ENCODE assay signal across 22 mouse cellular contexts in genomic region chr8:107491212-107491611, GRCm38 (mm10). TPM values are rescaled to one million over a fixed set of nuclear protein-coding genes. Genes with fewer than 3 reads are reported as not detected.
A peak's percentile ranks its signal among the peaks of the same experiment; 100 is the strongest.
DNase-seq lines count a peak whose midpoint lies in the region; ATAC-seq and TF ChIP-seq lines count a peak whose summit lies in the region.
"Had no signal": no experiment of that assay in that cellular context is flagged by ENCODE, and none has a peak within 500 bp of the region (broad histone marks: within the 10 kb centered on the region; RNA-seq: fewer than 3 reads in every experiment).

No protein-coding gene starts in this region.

- H3K9ac ChIP-seq in hindbrain, embryonic 12.5 days: no peak overlapping the region
- H3K9ac ChIP-seq in hindbrain, embryonic 14.5 days: no peak overlapping the region
- H3K9ac ChIP-seq in stomach, embryonic 15.5 days: no peak overlapping the region
- no peak overlapping the region for H3K9ac ChIP-seq in stomach, postnatal 0 days (ENCODE audit: low read length)
- H3K9ac ChIP-seq in hindbrain, postnatal 0 days (replicated peaks; ENCODE audit: low read length): no peak overlapping the region
- H3K9ac ChIP-seq in stomach, embryonic 16.5 days (ENCODE audit: low read length): no peak overlapping the region
- no peak overlapping the region for H3K9ac ChIP-seq in midbrain, embryonic 16.5 days (ENCODE audit: low read depth, low read length)
- H3K9ac ChIP-seq: heart, embryonic 13.5 days; intestine, embryonic 15.5 days; kidney, embryonic 15.5 days had no signal

- WGBS in hindbrain, embryonic 12.5 days: 71% methylated on average over 4 of the region's 4 CpGs
- WGBS in hindbrain, embryonic 14.5 days: 78% methylated on average over 4 of the region's 4 CpGs
- WGBS in stomach, embryonic 15.5 days: 41% methylated on average over 4 of the region's 4 CpGs
- 25% methylated on average over 4 of the region's 4 CpGs for WGBS in stomach, postnatal 0 days
- 60% methylated on average over 4 of the region's 4 CpGs for WGBS in hindbrain, postnatal 0 days
- WGBS in stomach, embryonic 16.5 days: 40% methylated on average over 4 of the region's 4 CpGs
- WGBS in midbrain, embryonic 16.5 days: 81% methylated on average over 4 of the region's 4 CpGs

- no peak for TF ChIP-seq EP300 in stomach, postnatal 0 days (optimal IDR thresholded peaks at IDR 0.05)

- H3K27me3 ChIP-seq in hindbrain, embryonic 12.5 days: no peaks in the 10 kb centered on the region
- H3K27me3 ChIP-seq in hindbrain, embryonic 14.5 days (ENCODE audit: control insufficient read depth, insufficient read depth, low read length): no peaks in the 10 kb centered on the region
- no peaks in the 10 kb centered on the region for H3K27me3 ChIP-seq in stomach, embryonic 15.5 days (replicated peaks)
- no peaks in the 10 kb centered on the region for H3K27me3 ChIP-seq in stomach, postnatal 0 days (ENCODE audit: control insufficient read depth, insufficient read depth, low read length)
- H3K27me3 ChIP-seq in hindbrain, postnatal 0 days (ENCODE audit: insufficient read depth, low read length): no peaks in the 10 kb centered on the region
- no peaks in the 10 kb centered on the region for H3K27me3 ChIP-seq in stomach, embryonic 16.5 days (ENCODE audit: control insufficient read depth, insufficient read depth, low read length)
- H3K27me3 ChIP-seq in midbrain, embryonic 16.5 days (ENCODE audit: control insufficient read depth, insufficient read depth, low read depth, low read length): no peaks in the 10 kb centered on the region
- H3K27me3 ChIP-seq: heart, embryonic 13.5 days; intestine, embryonic 15.5 days; kidney, embryonic 15.5 days; megakaryocyte, embryonic 14.5 days had no signal

- ATAC-seq in hindbrain, embryonic 12.5 days (ENCODE audit: low FRiP score): no peak
- ATAC-seq in hindbrain, embryonic 14.5 days (ENCODE audit: low FRiP score): no peak
- ATAC-seq in stomach, embryonic 15.5 days (ENCODE audit: insufficient read depth, low FRiP score, low read depth): no peak
- ATAC-seq in stomach, postnatal 0 days (ENCODE audit: low FRiP score, low TSS enrichment): no peak
- ATAC-seq in hindbrain, postnatal 0 days: no peak
- no peak for ATAC-seq in stomach, embryonic 16.5 days (ENCODE audit: insufficient read depth, low FRiP score)
- no peak for ATAC-seq in midbrain, embryonic 16.5 days
- ATAC-seq: intestine, embryonic 15.5 days; lung, postnatal 0 days had no signal

- no peak for DNase-seq in hindbrain, embryonic 14.5 days (ENCODE audit: low spot score)
- DNase-seq in stomach, postnatal 0 days (ENCODE audit: low spot score): no peak
- no peak for DNase-seq in hindbrain, postnatal 0 days (ENCODE audit: low spot score)
- DNase-seq in cerebellum, adult 9-11 months: no peak
- DNase-seq: cerebellum, adult 2 months; gastrocnemius, postnatal 14 days; heart, adult 18-20 months; heart, postnatal 36 days; midbrain, embryonic 14.5 days; thymus, postnatal 4 days had no signal

- H3K4me3 ChIP-seq in hindbrain, embryonic 12.5 days: no peak overlapping the region
- H3K4me3 ChIP-seq in hindbrain, embryonic 14.5 days (replicated peaks; ENCODE audit: low read length): no peak overlapping the region
- no peak overlapping the region for H3K4me3 ChIP-seq in stomach, embryonic 15.5 days (replicated peaks)
- H3K4me3 ChIP-seq in stomach, postnatal 0 days (ENCODE audit: low read depth, low read length): no peak overlapping the region
- no peak overlapping the region for H3K4me3 ChIP-seq in hindbrain, postnatal 0 days (ENCODE audit: low read length)
- no peak overlapping the region for H3K4me3 ChIP-seq in stomach, embryonic 16.5 days (replicated peaks; ENCODE audit: low read length)
- H3K4me3 ChIP-seq in midbrain, embryonic 16.5 days (ENCODE audit: low read depth, low read length): no peak overlapping the region
- H3K4me3 ChIP-seq: forebrain, embryonic 10.5 days; heart, embryonic 13.5 days; intestine, embryonic 15.5 days; kidney, embryonic 15.5 days; myocyte had no signal

- H3K4me1 ChIP-seq in hindbrain, embryonic 12.5 days: peaks cover 15% of the 10 kb centered on the region
- no peaks in the 10 kb centered on the region for H3K4me1 ChIP-seq in hindbrain, embryonic 14.5 days (replicated peaks; ENCODE audit: control insufficient read depth, insufficient read depth, low read length)
- H3K4me1 ChIP-seq in stomach, embryonic 15.5 days: peaks cover 25% of the 10 kb centered on the region
- peaks cover 10% of the 10 kb centered on the region for H3K4me1 ChIP-seq in stomach, postnatal 0 days (replicated peaks; ENCODE audit: control insufficient read depth, insufficient read depth)
- no peaks in the 10 kb centered on the region for H3K4me1 ChIP-seq in hindbrain, postnatal 0 days (ENCODE audit: insufficient read depth, low read length)
- H3K4me1 ChIP-seq in stomach, embryonic 16.5 days (ENCODE audit: control insufficient read depth, insufficient read depth, low read length): peaks cover 24% of the 10 kb centered on the region
- H3K4me1 ChIP-seq in midbrain, embryonic 16.5 days (ENCODE audit: control insufficient read depth, insufficient read depth, low read length): no peaks in the 10 kb centered on the region

- H3K27ac ChIP-seq in hindbrain, embryonic 12.5 days: peak overlapping the region; percentile 60; the same call in 1 of the 2 replicates
- no peak overlapping the region for H3K27ac ChIP-seq in hindbrain, embryonic 14.5 days
- H3K27ac ChIP-seq in stomach, embryonic 15.5 days: peak overlapping the region; percentile 18; the same call in 1 of the 2 replicates
- H3K27ac ChIP-seq in stomach, postnatal 0 days (replicated peaks): no peak overlapping the region
- H3K27ac ChIP-seq in hindbrain, postnatal 0 days: peak overlapping the region; percentile 20; the same call in 1 of the 2 replicates
- peak overlapping the region; percentile 1; the same call in 1 of the 2 replicates for H3K27ac ChIP-seq in stomach, embryonic 16.5 days (ENCODE audit: low read length)
- H3K27ac ChIP-seq in midbrain, embryonic 16.5 days (ENCODE audit: low read length): no peak overlapping the region; the same call in 1 of the 2 replicates
- H3K27ac ChIP-seq: forebrain, embryonic 10.5 days; intestine, embryonic 15.5 days; kidney, embryonic 15.5 days had no signal

- H3K4me2 ChIP-seq in hindbrain, embryonic 12.5 days (replicated peaks): no peak overlapping the region
- no peak overlapping the region for H3K4me2 ChIP-seq in hindbrain, embryonic 14.5 days (replicated peaks)
- H3K4me2 ChIP-seq in stomach, embryonic 15.5 days: no peak overlapping the region
- no peak overlapping the region for H3K4me2 ChIP-seq in stomach, postnatal 0 days (replicated peaks; ENCODE audit: low read depth)
- H3K4me2 ChIP-seq in hindbrain, postnatal 0 days (ENCODE audit: low read depth, low read length): no peak overlapping the region
- H3K4me2 ChIP-seq in stomach, embryonic 16.5 days (ENCODE audit: low read depth, low read length): no peak overlapping the region
- no peak overlapping the region for H3K4me2 ChIP-seq in midbrain, embryonic 16.5 days (ENCODE audit: low read length)
- H3K4me2 ChIP-seq: heart, embryonic 13.5 days; intestine, embryonic 15.5 days; kidney, embryonic 15.5 days; liver, embryonic 11.5 days had no signal

- H3K9me3 ChIP-seq in hindbrain, embryonic 12.5 days (replicated peaks): no peaks in the 10 kb centered on the region
- H3K9me3 ChIP-seq in hindbrain, embryonic 14.5 days (ENCODE audit: control insufficient read depth, low read length): no peaks in the 10 kb centered on the region
- no peaks in the 10 kb centered on the region for H3K9me3 ChIP-seq in stomach, embryonic 15.5 days
- H3K9me3 ChIP-seq in stomach, postnatal 0 days (ENCODE audit: control insufficient read depth, low read length): no peaks in the 10 kb centered on the region
- H3K9me3 ChIP-seq in hindbrain, postnatal 0 days (ENCODE audit: low read length): no peaks in the 10 kb centered on the region
- no peaks in the 10 kb centered on the region for H3K9me3 ChIP-seq in stomach, embryonic 16.5 days (replicated peaks; ENCODE audit: control insufficient read depth, low read length)
- H3K9me3 ChIP-seq in midbrain, embryonic 16.5 days (replicated peaks; ENCODE audit: control insufficient read depth, low read length, poor library complexity, severe bottlenecking): no peaks in the 10 kb centered on the region
- H3K9me3 ChIP-seq: forebrain, embryonic 10.5 days; heart, embryonic 13.5 days; intestine, embryonic 15.5 days; kidney, embryonic 15.5 days; megakaryocyte, embryonic 14.5 days had no signal

- no peak for TF ChIP-seq CTCF in stomach, postnatal 0 days (IDR thresholded peaks at IDR 0.05; ENCODE audit: low read depth)
- TF ChIP-seq CTCF in hindbrain, postnatal 0 days (IDR thresholded peaks at IDR 0.05; ENCODE audit: low read depth): no peak

- 0 out of 2 replicates have a peak, but pooled peaks cover 4% of the 10 kb centered on the region for H3K36me3 ChIP-seq in hindbrain, embryonic 12.5 days
- H3K36me3 ChIP-seq in hindbrain, embryonic 14.5 days (replicated peaks; ENCODE audit: control insufficient read depth, insufficient read depth): 0 out of 2 replicates have a peak, but pooled peaks cover 6% of the 10 kb centered on the region
- no peaks in the 10 kb centered on the region for H3K36me3 ChIP-seq in stomach, embryonic 15.5 days
- no peaks in the 10 kb centered on the region for H3K36me3 ChIP-seq in stomach, postnatal 0 days (ENCODE audit: control insufficient read depth, insufficient read depth, low read length)
- H3K36me3 ChIP-seq in hindbrain, postnatal 0 days (ENCODE audit: insufficient read depth, low read length): no peaks in the 10 kb centered on the region
- no peaks in the 10 kb centered on the region for H3K36me3 ChIP-seq in stomach, embryonic 16.5 days (ENCODE audit: control insufficient read depth, insufficient read depth, low read length)
- no peaks in the 10 kb centered on the region for H3K36me3 ChIP-seq in midbrain, embryonic 16.5 days (ENCODE audit: control insufficient read depth, insufficient read depth, low read length)
- H3K36me3 ChIP-seq: intestine, embryonic 15.5 days; kidney, embryonic 15.5 days had no signal

RNA-seq across cellular contexts. Expression of gene Wwp2, which starts 55.0 kb away (rescaled TPM):
- 109 and 124 TPM in 2 replicates for polyA plus RNA-seq in hindbrain, embryonic 12.5 days (2016; fragmentation: Nextera tagmentation; extraction: Ambion mirVana)
- polyA plus RNA-seq in hindbrain, embryonic 14.5 days (2014; fragmentation: Nextera tagmentation; extraction: Ambion mirVana): 37.2 and 37.5 TPM in 2 replicates
- 33.2 and 36.5 TPM in 2 replicates for polyA plus RNA-seq in stomach, embryonic 15.5 days (2015; fragmentation: Nextera tagmentation; extraction: Ambion mirVana)
- 25.2 and 26.4 TPM in 2 replicates for polyA plus RNA-seq in stomach, postnatal 0 days (2015; fragmentation: Nextera tagmentation; extraction: Ambion mirVana)
- 36.2 and 41.9 TPM in 2 replicates for total RNA-seq in hindbrain, postnatal 0 days (2014; rRNA removed)
- polyA plus RNA-seq in hindbrain, postnatal 0 days (2015; fragmentation: Nextera tagmentation; extraction: Ambion mirVana): 32.7 and 33.0 TPM in 2 replicates
- 36.2 and 36.5 TPM in 2 replicates for polyA plus RNA-seq in stomach, embryonic 16.5 days (2015; fragmentation: Nextera tagmentation; extraction: Ambion mirVana)
- 39.0 and 42.7 TPM in 2 replicates for polyA plus RNA-seq in midbrain, embryonic 16.5 days (2015; fragmentation: Nextera tagmentation; extraction: Ambion mirVana)

Comparison
In these comparisons a context has a peak if more than half of its experiments do, and no peak if none do; other contexts are left out.
1. H3K27ac ChIP-seq: peak in hindbrain, embryonic 12.5 days (single experiment), stomach, embryonic 15.5 days (single experiment), hindbrain, postnatal 0 days (single experiment) and stomach, embryonic 16.5 days (single experiment); none in hindbrain, embryonic 14.5 days (single experiment), stomach, postnatal 0 days (single experiment) and midbrain, embryonic 16.5 days (single experiment).